Mouse (Mus musculus) cerebellum, adult 9-10 months (tissue): ENCODE results near the gene Ralbp1.
A peak's percentile ranks its signal among the peaks of the same experiment; 100 is the strongest.

ENCODE experiments used
- DNase-seq: peaks from one replicate; pipeline ENCODE4 v3.0.0; 2022

The Ralbp1 gene

DNA sequence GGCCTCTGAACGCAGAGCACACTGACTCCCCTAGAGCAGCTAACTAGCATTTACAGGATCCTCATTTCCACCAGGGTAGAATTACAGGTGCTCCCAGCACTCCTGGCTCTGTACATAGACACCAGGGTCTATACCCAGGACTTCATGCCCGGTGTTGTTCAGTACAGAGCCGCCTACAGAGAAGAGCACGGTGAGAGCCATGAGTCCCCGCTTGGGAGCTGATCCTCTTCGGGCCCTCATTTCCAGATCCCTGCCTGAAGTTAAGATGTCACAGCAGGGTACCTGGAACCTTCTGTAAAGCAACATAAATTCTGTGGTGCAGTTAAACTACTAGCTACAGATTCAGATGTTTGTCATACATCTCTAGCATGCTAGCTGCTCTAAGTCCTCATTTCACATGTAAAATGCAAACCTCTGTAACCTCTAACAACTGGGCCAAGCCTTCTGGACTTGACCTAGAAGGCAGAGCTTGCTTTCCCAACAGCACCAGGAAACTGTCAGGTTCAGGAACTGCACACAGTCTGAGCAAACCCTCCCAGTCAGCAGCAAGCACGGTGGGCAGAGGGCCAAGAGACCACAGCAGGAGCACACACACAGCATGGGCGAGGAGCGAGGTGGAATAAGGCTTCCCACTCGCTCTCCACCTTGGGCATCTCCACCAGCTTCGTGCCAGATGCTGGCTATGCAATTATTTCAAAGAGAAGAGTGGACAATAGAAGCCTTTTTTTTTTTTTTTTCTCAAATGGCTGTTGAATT is 37.7 kb downstream of the Ralbp1 start:
- DNase-seq = peak; percentile 67

DNA sequence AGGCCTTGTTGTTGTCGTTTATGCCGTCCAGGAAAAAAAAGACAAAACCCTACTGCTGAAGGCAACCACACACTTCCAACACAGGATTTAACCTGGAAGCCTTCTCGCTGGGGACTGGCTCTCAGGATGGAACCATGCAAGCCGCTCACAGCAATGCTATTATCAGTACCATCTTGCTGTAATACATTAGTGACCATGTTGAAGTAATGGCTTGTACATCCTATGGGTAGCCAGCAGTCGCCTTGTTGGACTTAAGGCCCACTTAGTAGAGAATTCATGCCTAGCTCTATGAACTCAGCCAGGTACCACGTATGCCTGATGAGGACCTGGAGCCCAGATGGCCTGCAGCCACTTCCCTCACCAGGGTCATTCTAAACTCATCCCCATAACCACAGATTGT is 40.2 kb downstream of the Ralbp1 start:
- no peak for DNase-seq

DNA sequence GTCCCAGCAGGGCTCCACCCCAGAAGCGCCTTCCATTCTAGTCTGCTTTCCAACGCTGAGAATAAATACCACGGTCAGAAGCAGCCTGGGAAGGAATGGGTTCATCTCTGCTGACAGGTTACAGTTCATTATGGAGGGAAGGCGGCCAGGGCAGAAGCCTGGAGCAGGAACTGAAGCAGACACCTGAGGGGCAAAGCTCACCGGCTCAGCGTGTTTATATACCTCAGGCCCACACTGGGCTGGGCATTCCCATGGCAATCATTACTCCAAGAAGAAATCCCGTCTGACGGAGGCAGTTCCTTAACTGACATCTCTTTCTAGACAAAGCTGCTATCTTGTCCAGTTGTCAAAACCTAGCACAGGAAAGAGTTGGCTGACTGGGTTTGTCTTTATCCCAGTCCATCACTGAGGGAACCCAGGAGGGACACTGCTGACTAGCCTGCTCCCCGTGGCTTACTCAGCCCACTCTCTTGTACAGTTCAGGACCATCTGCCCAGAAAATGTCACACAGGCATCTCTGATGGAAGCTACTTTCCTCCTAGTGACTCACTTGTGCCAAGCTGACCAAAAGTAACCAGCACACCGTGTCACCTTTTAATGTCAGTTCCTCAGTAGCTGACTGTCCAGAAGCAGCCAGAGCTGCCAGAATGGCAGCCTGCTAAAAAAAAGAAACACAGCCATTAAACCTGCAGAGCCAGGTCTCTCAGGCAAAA is 42.8 kb downstream of the Ralbp1 start:
- DNase-seq = no peak

DNA sequence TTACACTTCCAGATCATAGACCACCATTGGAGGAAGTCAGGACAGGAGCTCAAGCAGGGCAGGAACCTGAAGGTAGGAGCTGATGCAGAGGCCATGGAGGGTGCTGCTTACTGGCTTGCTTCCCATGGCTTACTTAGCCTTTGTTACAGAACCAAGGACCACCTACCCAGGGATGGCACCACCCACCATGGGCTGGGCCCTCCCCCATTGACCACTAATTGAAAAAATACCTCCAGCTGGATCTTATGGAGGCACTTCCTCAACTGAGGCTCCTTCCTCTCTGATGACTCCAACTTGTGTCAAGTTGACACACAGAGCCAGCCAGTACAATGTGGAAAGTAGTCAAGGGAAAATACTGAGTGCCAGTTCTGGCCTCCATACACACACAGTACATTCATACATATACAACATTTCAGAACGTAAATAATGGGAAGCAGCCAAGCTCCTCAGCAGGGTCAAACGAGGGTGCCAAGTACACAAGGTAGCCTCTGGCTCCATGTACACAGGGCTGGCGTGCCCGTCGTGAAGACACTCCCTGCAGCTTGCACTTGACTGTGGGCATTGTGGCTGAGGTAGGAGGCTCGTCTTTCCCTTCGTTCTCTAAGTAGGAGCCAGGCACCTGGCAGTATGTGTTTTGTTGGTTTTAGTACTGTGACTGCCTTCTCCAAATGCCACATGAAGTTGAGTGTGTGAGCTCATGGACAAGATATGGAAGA is 45.9 kb downstream of the Ralbp1 start:
- no peak for DNase-seq

DNA sequence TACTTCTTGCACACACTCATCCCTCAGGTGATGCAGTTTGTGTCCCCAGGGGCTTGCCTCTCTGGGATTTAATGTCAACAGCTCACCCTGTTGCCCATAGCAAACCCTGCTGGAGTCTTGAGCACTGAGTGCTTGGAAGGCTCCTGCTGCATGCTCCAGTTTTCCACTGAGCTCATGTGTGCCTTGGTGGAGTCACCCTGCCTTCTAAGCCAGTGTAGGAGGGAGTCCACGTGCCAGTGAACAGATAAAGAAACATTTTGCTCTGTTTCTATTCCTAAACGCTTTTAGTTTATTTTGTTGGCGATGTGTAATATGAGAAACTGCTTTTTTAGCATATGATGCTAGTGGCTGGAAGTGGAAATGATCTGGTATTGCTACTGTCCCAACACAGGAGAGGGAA is 48.9 kb downstream of the Ralbp1 start:
- no peak for DNase-seq

DNA sequence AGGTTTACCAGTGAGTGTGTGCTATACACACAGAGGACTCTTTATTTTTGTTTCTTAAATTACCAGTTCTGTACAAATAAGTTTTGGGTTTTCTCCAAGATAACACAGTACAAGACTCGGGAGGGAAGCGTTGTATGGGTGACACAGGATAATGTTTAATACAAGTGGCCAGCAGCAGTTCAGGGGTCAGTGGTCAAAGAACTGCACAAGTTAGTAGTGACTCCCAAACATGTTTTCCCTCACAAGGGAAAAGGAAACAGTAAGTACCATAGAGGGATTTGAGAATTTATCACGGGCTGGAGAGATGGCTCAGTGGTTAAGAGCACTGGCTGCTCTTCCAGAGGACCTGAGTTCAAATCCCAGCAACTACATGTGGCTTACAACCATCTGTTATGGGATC is 51.7 kb downstream of the Ralbp1 start:
- DNase-seq = no peak

DNA sequence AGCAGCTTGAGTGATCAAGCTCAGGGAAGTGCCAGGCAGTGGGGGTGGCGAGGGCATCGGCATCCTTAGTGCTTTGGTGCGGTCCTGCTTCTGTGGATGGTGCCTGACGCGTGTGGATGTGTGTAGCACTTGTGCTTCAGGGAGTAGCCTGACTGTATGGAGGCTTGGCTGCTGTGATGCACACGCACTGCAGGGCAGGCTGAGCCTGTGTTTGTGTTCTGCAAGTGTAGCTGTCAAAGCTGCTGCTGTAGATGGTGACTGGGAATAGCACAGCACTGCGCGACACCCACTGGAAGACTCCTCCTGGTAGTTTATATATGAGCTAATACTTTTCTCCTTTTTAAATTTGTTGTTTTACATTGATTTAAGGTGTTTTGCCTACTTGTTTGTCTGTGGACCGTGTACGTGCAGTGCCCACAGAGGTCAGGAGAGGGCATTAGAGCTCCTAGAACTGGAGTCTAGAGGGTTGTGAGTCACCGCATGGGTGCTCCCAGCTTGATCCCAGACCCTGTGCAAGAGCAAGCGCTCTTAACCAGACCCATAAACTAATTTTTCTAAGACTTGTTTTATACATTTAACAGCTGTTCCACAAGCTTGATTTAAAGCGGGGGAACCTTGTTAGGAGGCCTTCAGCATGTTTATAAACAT is 55.3 kb downstream of the Ralbp1 start:
- no peak for DNase-seq

DNA sequence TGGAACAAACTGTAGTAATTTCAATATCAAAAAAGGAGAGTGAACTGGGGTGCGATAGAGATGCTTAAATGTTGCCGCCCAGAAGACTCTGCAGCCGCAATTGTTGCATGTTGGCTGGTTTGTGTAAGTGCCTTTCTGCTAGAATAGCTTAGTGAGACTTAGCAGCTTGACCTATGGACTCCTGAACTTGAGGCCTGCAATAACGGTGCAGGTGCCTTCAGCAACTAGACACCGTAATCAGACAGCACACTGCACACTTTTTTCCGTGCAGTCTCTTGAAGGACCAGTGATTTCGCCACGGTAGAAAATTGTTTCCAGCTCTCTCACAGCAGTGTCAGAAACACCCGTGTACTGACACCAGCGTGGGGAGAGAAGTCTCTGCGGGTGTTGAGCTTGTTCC is 56.6 kb downstream of the Ralbp1 start:
- DNase-seq = no peak

DNA sequence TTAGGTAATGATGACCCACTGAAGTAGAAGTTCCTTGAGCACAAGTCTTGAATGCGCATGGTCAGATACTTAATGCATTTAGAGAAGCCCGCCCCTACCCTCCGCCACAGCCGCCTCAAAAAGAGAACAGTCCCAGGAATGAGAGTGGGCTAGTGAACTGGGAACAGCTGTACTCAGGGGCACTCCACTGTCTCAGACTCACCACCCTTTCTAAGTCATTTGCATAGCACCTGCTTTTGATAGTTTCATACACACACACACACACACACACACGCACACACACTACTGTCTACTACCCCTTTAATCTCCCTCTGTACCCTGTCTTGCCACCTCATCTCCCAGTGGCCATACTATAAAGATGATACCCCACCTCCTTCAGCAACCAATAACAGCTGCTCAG is 57.7 kb downstream of the Ralbp1 start:
- DNase-seq = no peak

DNA sequence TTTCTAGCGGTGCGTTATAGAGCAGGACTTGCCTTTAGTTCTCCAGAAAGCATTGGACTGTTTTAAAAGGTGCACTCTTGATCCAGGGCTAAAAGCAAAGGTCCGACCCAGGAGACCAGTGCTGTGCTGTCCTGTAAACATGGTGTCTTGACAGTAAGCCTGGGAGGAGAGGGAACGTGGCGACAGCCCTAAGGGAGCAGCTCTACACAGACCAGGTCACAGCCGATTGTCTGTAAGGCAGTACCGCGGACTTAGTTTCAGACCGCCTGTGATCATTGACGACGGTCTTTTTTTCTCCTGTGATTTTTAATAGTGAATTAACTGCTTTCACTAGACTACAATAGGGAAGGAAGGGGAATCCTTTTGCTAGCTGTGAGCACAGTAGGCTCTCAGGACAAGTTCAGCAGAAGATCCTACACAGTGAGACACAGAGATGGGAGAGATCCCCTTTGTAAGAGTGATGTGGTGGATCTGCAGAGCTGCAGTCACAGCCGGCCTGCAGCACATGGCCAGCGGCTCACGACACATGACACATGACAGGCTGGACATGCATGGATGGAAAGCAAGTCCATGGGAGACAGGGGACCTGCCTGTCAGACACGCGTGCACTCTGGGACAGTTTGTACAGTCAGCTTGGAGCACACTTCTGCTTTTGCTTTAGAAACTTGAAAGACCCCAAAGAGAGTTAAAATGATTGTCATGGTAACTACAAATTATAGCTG is 58.3 kb downstream of the Ralbp1 start:
- no peak for DNase-seq

DNA sequence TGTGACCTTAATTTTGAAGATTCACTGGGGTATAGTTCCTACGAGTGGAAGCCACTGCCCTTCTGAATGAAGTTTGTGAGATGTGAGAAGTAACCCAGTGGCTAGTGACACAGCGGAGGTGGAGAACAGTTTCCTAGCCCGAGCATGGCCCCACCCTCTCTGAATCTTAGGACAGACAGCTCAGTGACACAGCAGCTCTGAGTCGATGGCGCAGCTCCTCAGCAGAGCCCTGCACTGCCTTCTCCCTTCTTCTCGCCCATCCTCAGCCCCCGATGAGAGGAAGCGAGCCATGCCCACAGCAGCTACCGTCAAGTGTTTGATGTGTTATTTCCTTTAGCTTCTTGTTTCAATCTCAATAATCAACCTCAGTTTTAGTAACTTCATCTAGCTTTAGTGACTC is 59.3 kb downstream of the Ralbp1 start:
- DNase-seq = no peak

DNA sequence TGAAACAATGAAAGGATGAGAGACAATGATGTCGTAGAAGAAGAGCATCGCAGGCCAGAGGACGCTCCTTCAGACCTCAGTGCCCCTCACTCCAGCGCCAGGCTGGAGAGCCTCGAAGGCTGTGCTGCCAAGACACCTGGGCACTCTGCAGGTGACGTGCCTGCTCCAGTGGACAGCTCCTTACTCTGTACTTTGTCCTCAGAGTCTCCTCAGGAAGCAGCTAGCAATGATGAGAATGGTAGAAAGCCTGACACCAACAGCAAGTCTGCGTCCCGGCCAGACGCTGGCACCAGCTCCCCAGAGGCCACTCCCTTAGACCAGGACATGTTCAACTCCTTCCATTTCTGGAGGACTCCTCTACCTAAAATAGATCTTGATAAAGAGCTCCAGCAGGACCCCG is 61.4 kb downstream of the Ralbp1 start:
- DNase-seq = no peak

DNA sequence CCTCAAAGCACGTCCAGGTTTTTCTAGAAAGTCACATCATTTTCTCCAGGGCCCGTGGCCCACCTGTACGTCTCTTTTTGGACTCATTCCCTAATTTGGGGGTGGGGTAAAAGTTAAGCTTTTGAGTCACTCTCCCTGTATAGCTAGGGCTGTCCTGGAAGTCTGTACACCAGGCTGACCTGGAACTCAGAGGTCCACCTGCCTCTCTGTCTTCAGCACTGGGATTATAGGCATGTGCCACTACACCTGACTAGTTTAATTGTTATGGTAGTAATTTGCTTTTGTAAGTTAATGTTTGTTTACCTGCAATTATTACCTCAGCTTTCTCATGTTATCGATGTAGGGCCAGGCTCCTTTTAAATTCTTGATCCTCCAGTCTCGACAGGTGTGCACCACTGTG is 63.2 kb downstream of the Ralbp1 start:
- DNase-seq = no peak

DNA sequence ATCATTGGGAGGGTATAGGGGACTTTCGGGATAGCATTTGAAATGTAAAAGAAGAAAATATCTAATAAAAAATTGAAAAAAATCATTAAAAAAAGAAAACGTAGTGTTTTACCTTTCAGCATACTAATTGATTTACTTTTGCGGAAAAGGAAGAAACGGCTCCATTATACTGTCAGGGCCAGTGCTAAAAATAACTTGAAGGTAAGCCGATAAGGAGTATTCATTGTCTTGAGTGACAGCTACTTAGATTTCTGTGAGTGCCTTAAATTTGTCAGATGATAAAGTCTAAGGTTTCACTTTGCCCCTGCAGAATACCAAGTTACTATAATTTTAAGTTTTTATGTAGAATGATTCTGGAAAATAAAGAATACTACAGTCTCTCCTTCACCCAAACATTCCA is 65.4 kb downstream of the Ralbp1 start:
- DNase-seq = no peak

DNA sequence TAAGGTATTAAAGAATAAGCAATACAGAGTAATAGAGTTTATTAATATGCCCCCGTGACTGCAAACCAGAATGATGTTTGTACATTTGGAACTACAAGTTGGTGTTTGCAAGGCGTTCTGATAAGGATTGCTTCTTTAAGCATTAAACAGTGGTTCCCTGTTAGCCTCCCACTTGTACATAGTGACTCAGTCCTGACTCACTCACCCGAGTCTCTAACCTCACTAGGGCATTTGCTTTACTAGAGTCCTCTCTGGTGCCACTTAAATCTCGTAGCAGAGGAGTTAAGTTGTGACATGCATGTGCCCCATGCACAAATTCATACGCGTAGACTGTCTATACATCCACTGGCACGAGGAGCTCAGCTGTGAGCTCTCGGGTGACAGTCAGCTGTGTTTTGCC is 71.8 kb downstream of the Ralbp1 start:
- DNase-seq = no peak

DNA sequence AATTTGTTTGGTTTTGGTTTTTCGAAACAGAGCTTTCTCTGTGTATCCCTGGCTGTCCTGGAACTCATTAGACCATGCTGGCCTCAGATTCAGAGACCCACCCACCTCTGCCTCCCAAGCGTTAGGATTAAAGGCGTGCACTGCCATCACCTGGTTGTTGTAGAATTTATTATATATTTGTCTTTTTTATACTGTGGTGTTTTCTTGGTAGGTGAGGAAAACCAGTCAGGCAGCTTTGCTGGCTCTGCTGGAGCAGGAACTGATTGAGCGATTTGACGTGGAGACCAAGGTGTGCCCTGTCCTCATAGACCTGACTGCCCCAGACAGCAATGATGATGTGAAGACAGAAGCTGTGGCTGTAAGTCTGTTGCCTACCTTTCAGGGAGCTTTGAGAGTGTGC is 74.6 kb downstream of the Ralbp1 start:
- no peak for DNase-seq

DNA sequence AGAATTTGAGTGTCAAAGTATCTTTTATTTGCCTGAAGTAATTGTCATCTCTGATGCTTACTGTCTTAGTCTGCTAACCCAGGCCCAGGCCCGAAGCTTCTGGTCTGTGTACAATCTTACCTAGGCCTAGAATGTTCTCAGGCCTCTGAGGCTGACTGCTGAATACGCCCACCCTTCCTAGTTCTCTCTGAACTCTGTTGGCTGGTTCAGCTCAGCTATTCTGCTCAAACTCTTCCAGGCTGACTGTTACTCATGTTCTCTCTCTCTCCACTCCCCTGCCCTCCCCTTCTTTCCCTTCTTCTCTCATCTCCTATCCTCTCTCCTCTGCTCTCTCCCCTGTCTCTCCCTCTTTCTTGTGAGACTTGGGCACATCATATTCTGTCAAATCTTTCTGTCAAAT is 79.2 kb downstream of the Ralbp1 start:
- no peak for DNase-seq

DNA sequence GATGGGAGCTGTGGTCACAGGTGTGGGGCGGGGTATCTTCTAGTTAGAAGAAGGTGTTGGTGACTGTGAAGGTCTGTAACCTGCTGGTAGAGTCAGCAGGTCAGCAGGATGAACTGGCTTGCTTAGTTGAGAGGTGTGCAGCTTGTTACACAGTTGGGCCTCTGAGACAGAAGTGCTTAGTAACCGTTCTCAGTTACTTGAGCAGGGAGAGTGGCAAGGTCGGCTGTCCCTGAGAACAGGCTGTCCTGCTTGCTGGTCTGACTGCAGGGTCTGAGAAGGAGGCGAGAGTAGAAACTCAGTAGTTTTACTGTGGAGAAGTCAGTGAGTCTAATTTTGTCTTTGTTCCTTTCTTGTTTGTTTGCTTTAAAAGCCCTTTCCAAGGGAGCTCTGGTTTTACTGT is 79.6 kb downstream of the Ralbp1 start:
- DNase-seq = no peak

DNA sequence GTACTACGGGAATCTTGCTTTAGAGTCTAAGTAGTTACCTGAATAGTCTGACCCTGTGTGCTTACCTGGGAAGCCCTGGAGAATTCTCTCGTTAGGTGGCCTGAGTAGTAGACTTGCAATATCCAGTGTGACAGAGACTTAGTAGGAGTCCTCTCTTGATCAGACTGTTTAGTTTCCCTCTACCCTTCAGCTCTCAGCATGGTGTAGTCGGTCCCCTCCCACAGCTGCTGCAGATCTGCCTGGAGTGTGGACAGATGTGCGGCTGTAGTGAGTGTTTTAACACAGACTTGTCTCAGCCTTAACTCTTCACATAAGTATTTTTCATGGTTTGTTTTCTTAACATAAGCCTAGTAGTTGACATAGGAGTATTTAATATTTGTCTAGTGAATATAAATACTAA is 83.6 kb downstream of the Ralbp1 start:
- no peak for DNase-seq

DNA sequence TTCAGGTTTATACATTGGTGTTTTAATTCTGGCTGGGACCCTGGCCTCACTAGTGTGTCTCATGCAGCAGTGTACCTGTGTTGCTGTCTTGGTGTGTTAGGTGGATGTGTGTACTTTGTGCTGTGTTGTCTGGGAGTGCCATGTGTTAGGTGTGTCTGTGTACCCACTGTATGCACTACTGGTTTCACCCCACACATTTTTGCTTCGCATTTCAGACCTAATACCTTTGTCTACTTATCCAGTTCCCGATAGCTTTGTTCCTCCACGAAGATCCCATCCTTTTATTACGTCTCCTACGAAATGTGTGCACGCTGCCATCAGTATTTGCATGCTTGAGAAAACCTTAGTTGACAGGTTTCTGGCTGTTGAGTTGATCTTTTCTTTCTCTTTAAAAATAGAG is 85.1 kb downstream of the Ralbp1 start:
- no peak for DNase-seq

DNA sequence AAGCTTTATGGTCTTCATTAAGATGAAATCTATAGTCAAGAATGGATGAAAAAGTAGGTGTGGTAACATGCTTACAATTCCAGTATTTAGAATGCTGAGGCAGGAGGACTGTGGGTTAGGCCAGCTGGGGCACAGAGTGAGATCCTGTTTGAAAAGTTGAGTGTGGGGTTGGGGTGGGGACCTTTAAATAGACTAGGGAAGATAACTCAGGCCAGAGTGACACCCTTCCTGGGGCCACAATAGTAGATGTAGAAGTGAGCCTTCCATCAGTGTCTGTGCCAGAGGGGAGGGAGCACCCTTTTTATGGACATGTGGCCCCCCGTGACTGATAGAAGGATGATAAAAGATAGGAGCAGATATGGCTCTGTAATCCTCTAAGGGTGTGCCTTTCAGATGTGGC is 86.2 kb downstream of the Ralbp1 start:
- no peak for DNase-seq

DNA sequence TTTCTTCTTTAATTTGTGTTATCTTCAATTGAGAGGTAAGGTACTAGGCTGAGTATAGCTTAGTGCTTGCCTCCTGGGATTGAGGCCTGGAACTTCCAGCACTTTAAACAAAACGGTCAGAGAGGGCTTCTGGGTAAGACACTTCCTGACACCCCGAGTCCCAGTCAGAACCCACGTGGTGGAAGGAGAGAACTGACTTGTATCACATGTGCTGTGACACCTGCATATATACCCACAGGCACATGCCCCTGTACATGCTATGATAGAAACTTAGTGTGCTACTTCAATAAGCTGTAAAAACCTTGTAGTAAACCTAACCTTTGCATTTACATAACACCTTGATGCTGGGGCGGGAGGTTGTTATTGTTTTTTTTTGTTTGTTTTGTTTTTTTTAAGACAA is 87.2 kb downstream of the Ralbp1 start:
- DNase-seq = no peak
